Mouse (Mus musculus) ES-Bruce4 (cell line): ENCODE measurements around the gene Map2k6.

Experiments
- CTCF ChIP-seq: IDR thresholded peaks from one replicate; pipeline ENCODE4 v1.8.1; 2011; ENCODE audit warnings: low read depth, low read length
- EP300 ChIP-seq: IDR thresholded peaks from 2 replicates; pipeline ENCODE4 v1.6.1; 2011; ENCODE audit warnings: low read depth, low read length; ENCODE audit not compliant: insufficient read depth
- POLR2A ChIP-seq: IDR thresholded peaks from one replicate; pipeline ENCODE4 v1.8.1; 2011; ENCODE audit warnings: low read length; ENCODE audit not compliant: insufficient read depth

GRCm38 (mm10) chr11:110541933-110542332 lies 143.0 kb downstream of the Map2k6 start:
- TF ChIP-seq CTCF, result no peak
- TF ChIP-seq POLR2A, result no peak
- TF ChIP-seq EP300, result no peak
